Mouse (Mus musculus) thymus, postnatal 36 days (tissue): ENCODE results near the gene Ypel4.
A peak's percentile ranks its signal among the peaks of the same experiment; 100 is the strongest.

Experiments
- DNase-seq, 2 experiments: peaks; one replicate each; pipeline ENCODE4 v3.0.0; 2022; ENCODE audit warnings: mixed read lengths in 2 of 2

Ypel4 gene

DNA sequence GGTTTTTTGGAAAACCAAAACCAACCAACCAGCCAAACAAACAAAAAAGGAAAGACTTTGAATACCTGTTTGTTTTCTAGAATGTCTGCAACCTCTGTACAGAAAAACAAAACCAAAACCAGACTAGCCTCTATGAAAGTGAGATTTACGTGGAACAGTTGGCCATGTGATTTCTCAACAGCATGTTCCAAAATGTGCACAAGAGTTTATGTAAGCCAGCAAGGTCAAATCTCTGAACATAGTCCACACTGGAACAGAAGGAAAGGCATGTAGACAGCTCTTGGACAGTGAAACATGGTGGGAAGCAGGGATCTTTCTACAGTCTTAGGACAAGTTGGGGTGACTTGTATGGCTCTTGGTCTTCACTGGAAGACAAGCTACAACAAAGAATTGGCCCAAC lies 28.0 kb downstream of the Ypel4 start:
- DNase-seq, result no peak

DNA sequence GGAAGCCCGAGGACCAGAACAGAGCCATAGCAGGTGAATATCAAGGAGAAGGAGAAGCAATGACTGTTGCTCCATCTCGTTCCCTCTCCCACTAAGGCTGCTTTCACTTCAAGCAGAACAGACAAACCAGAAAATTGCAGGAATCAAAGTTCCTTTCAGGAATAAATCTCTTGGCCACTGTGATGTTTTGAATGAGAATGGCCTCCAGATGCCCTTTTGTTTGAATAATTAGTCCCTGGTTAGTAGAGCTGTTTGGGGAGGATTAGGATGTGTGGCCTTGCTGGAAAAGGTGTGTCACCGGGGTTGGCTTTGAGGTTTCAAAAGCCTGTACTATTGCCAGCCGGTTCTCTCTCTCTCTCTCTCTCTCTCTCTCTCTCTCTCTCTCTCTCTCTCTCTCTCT lies 28.4 kb downstream of the Ypel4 start:
- no peak for DNase-seq

DNA sequence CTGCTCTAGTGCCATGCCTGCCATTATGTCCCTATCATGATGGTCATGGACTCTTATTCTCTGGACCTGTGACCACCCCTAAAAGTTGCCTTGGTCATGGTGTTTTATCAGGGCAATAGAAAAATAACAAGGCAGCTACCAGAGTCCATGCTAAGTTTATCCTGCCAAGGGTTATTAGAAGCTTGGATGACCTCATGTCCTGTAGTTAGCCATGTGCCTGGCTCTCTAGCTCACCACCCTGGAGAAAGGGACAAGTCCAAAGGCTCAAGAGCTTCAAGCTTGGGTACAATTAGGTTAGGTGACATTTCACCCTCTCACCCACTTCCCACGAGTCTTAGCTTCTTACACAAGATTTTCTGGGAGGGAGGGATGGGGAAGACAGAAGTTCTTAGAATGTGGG lies 29.0 kb downstream of the Ypel4 start:
- no peak for DNase-seq

DNA sequence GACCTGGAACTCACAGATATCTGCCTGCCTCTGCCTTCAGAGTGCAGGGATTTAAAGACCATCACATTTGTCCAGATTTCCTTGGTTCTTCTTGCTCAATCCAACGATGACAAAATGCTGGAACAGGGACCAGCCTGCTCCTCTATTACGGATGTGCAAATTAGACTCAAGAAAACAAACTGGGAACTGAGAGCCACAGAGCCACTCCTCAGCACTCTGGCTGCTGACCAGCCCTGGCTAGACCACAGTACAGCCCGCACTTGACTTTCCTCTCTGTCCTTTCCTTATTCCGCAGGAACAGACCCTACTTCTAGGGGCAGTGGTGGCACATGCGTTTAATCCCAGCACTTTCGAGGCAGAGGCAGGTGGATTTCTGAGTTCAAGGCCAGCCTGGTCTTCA lies 36.6 kb downstream of the Ypel4 start:
- DNase-seq, result no peak

DNA sequence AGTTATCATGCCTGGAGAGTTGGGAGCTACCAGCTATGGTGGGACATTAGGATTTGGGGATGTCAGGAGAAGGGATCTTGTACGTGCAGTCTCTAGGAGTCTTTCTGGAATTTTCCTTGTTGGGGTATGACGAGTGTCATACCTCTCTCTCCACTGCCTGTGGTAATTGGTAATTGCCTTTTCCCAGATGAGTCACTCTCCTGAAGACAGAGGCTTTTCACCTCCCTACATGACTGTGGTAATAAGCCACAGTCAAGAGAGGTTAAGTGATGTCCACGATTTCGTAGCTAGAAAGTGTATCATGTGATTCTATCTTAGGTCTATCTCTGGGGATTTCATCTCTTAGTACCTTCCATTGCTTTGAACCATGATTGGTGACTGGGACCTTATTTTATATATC lies 38.6 kb downstream of the Ypel4 start:
- no peak for DNase-seq

DNA sequence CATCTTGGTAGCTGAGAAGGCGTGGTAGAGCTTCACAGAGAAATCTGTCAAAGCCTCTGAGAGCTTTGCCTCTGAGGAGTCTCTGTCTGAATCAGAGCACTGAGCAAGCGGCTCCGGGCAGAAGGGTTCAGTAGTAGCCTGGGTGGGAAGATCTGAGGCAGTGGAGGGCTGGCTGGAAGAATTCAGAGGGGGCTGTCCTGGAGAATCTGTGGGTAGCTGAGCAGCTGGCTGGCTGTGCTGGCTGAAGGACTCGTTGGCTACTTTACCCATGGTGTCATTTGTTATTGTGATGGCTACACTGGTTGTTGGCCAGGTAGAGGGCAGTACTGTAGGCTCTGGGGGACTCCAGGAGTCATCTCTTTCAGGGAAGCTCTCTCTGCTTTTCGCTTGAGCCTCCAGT lies 39.3 kb downstream of the Ypel4 start:
- DNase-seq, result no peak

DNA sequence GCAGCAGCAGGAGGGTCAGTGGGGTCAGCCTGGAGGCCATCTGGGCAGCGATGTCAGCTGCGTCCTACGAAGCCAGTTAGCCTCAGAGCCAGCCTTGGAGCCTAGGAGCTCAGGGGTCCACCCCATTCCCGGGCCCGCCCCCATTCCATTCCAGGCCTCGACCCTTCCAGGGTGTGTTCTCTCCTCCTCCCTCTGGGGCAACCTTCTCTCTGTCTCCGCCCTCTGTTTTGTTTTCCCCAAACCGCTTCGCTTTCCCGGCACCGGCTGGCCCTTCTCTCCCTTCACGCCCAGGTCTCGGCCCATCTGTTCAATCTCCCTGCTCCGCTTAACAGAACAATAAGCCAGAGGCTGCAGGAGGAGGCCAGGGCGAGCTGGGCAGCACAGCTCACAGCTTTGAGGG lies 40.9 kb downstream of the Ypel4 start:
- no peak for DNase-seq

DNA sequence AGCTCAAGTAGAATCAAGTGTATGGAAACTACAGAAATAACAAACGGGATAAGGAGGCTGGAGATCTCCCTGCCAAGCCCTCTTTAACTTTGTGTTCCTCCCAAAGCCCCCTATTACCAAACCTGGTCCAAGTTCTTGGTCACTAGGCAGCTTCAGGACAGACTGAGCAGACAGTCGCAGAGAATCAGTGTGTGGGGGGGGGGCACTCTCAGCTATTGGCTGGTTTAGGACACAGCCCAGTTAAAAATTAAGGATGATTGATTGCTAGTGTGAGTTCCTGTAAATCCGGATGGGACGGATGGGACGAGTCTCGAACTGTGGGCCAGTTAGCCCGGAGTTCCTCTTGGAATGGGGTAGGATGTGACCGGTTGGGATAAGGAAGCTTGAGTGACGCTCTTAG lies 41.4 kb downstream of the Ypel4 start, which contains the start of gene Serping1:
Gene Serping1 (minus strand): TSS at position 204 of the 400 bp plus-strand sequence.
- DNase-seq, result no peak

DNA sequence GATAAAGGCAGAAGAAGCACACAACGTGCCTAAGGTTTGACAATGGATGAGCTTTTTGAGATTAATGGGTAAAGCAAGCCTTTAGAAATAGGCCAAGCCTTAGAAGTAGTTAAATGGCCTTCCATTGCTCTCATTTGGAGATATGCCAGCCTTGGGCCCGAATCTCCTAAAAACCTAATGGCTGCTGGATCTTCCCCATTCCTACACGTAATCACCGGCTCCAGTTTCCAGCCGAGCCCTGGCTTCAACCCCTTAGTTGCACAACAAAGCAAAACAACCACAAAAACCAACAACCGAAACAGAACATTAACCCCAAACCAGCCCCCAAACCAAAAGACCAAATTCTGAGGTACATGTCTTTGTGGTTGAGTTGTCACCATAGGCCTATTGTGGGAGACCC lies 41.8 kb downstream of the Ypel4 start:
- no peak for DNase-seq

DNA sequence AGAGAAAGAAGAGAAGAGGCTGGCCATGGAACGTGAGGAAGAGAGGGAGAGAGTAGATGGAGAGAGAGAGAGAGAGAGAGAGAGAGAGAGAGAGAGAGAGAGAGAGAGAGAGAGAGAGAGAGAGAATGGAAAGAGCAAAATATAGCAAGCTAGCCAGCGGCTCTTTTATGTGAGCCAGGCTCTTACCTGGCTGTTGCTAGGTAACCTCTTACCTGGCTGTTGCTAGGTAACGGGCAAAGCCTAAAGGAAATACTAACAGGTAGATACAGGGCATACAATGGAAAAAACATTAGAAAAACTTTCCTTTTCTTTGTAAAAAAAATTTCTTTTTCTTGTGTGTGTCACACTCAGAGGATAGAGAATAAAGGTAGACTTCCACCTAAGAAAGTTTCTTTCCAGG lies 43.8 kb downstream of the Ypel4 start:
- DNase-seq, result no peak

DNA sequence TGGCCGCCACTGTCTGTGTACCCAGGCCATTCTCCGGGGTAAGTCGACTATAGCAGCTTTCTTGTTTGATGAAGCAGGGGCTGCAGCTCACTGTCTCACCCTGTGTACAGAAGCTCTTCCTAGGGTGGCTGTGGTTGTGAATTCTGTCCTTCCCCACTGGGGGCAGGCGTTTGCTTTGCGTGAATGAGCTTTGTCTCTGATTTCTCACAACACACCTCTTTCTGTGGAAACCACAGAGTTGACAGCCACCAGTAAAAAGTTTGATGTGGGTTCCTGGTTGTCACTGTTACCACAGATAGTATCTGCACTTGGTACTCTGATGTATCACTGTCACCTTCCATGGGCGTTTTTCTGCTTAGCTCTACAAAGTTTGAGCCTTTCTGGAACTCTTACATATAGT lies 45.4 kb downstream of the Ypel4 start:
- peak; percentile 53 to 58 for DNase-seq

DNA sequence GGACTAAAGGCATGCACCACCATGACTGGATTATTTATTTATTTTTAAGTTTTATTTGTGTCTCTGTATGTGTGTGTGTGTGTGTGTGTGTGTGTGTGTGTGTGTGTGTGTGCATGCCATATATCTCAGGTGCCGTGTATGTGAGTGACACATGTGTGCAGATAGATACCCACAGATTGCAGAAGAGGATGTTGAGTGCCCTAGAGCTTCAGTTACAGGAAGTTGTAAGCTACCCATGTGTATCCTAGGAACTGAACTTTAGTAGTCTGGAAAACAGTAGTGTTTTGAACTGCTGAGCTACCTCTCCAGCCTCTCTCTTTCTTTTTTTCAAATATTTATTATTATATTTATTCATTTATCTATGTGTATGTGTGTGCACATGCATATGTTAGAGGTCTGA lies 49.5 kb downstream of the Ypel4 start:
- no peak for DNase-seq

DNA sequence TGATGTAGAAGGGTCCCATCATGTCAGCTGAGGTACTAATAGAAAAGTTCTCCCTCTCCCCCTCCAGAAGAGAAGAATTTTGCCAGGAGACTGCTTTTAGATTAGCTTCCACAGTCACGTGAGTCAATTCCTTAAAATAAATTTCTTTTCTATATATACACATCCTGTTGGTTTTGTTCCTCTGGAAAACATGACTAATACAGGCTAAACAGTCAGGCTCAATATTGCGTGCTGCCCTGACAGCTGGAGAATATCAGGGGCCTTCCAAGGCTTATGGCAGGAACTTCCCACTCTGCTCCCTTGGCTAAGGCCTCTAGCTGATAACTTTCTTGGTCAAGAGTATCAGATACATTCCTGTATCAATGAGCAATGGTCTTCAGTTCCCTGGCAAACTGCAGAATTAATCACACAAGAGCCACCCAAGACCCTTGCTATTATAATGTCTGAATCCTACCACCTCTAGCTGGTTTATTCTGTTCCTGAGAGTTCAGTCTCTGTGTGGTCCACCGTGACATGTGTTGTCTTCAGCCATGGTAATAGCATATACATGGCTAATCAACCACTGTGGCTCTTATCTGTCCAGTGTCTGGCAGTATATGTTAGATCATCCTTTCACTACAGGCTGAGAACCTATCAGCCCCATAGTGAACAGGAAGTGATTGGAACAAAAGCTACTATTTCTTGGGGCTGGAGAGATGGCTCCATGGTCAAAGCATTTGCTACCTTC lies 50.1 kb downstream of the Ypel4 start:
- no peak for DNase-seq
